Mouse (Mus musculus) liver, embryonic 11.5 days (tissue): ENCODE data around the gene Ifnz. TPM values are rescaled to one million over a fixed set of nuclear protein-coding genes. Genes with fewer than 3 reads are reported as not detected.
"Not testable (repeated sequence)": the region's sequence is repeated elsewhere in the genome, so short reads cannot be mapped to it uniquely, and the experiment has no call there.

Experiments used
- ATAC-seq: fragments of 200-750 bp; cut with Nextera tagmentation; replicated peaks from 2 replicates; pipeline ENCODE4 v1.8.0; 2017; ENCODE audit warnings: moderate number of reproducible peaks, mild to moderate bottlenecking, moderate TSS enrichment, moderate library complexity; ENCODE audit not compliant: low FRiP score
- DNase-seq: peaks from one replicate; pipeline ENCODE4 v3.0.0-alpha.2; 2017; ENCODE audit warnings: low spot score
- H3K27ac ChIP-seq: fragments of 300-500 bp; sonication (generic); 2 replicates; pipeline ENCODE4 v1.5.1; 2014; ENCODE audit warnings: mild to moderate bottlenecking, low read depth, low read length, control low read depth
- H3K27me3 ChIP-seq: fragments of 300-500 bp; sonication (generic); replicated peaks from 2 replicates; pipeline ENCODE4 v1.6.1; 2014; ENCODE audit warnings: low read length, mixed read lengths; ENCODE audit not compliant: control insufficient read depth, insufficient read depth
- H3K36me3 ChIP-seq: fragments of 300-500 bp; sonication (generic); 2 replicates; pipeline ENCODE4 v1.6.1; 2014; ENCODE audit warnings: mild to moderate bottlenecking, low read length, moderate library complexity, mixed read lengths; ENCODE audit not compliant: control insufficient read depth, insufficient read depth
- H3K4me1 ChIP-seq: fragments of 300-500 bp; sonication (generic); replicated peaks from 2 replicates; pipeline ENCODE4 v1.6.1; 2014; ENCODE audit warnings: low read length, mixed read lengths; ENCODE audit not compliant: control insufficient read depth, insufficient read depth
- H3K4me2 ChIP-seq: fragments of 300-500 bp; sonication (generic); 2 replicates; pipeline ENCODE4 v1.6.1; 2014; ENCODE audit warnings: mild to moderate bottlenecking, control low read depth, moderate library complexity
- H3K4me3 ChIP-seq: fragments of 300-500 bp; sonication (generic); 2 replicates; pipeline ENCODE4 v1.5.1; 2014; ENCODE audit warnings: low read depth, low read length, control low read depth
- H3K9ac ChIP-seq: fragments of 300-500 bp; sonication (generic); 2 replicates; pipeline ENCODE4 v1.6.1; 2014; ENCODE audit warnings: low read depth, low read length, control low read depth
- H3K9me3 ChIP-seq: fragments of 300-500 bp; sonication (generic); 2 replicates; pipeline ENCODE4 v1.6.1; 2016; ENCODE audit warnings: low read length, inconsistent platforms, mixed read lengths; ENCODE audit not compliant: control insufficient read depth
- WGBS: fragments of 180-500 bp; shearing (Covaris S2); extraction: QIAGEN DNeasy Blood & Tissue Kit; methylation state at CpG from one replicate; pipeline ENCODE4 v1.1.7; 2014; 5-methylcytosine and 5-hydroxymethylcytosine counted together
- polyA plus RNA-seq: library from polyadenylated mRNA; unstranded; fragments of >200 nt; fragmentation: Nextera tagmentation; extraction: Ambion mirVana; gene quantifications from 2 replicates; pipeline ENCODE4 v1.2.1, GENCODE M21; 2014

Gene Ifnz
- polyA plus RNA-seq, 1 experiment from 2014 or later = not detected

DNA sequence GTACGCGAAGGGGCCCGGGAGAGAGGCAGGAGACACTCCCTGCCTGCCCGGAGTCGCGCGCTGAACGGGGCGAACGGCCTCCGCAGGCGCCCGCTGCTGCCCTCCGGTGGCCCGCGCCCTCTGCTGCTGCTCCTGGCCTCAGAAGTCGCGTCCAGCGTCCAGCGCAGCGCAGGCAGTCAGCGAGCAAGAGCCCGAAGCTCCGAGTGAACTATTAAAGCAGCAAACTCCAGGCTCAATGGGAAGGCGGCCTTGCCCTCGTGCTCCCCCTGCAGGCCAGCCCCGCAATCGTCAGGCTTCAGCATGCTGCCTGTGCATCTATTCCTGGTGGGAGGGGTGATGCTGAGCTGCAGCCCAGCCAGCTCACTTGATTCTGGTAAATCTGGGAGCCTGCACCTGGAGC lies 15.2 kb downstream of the Ifnz start, which contains the start of gene Gm13279:
Gm13279 (plus strand) TSS at position 301 of the 400 bp plus-strand sequence.
- H3K27ac ChIP-seq, H3K4me1 ChIP-seq, H3K36me3 ChIP-seq, H3K9me3 ChIP-seq, H3K9ac ChIP-seq, DNase-seq, H3K4me2 ChIP-seq, H3K27me3 ChIP-seq, H3K4me3 ChIP-seq, ATAC-seq: not testable (repeated sequence)
- no CpG with 5 or more reads among the region's 28 CpGs for WGBS

- H3K4me3 ChIP-seq, H3K4me2 ChIP-seq, DNase-seq, H3K27me3 ChIP-seq, H3K4me1 ChIP-seq, H3K27ac ChIP-seq, H3K36me3 ChIP-seq, ATAC-seq, H3K9ac ChIP-seq, H3K9me3 ChIP-seq: not testable (repeated sequence)
- WGBS = 6% methylated on average over 2 of the region's 7 CpGs
Observed at GRCm38 (mm10) chr4:88799365-88799764, 17.4 kb downstream of the Ifnz start, which contains the start of gene Gm13285. TSS of gene Gm13285 (plus strand) at chr4:88799665.

GRCm38 (mm10) chr4:88802954-88803353 lies 21.0 kb downstream of the Ifnz start, which contains the start of gene Gm13287:
TSS of gene Gm13287 (plus strand) at chr4:88803254.
- not testable (repeated sequence) for H3K4me3 ChIP-seq, H3K27me3 ChIP-seq, ATAC-seq, H3K36me3 ChIP-seq, H3K4me2 ChIP-seq, H3K9me3 ChIP-seq, H3K9ac ChIP-seq, H3K4me1 ChIP-seq, H3K27ac ChIP-seq, DNase-seq
- no CpG with 5 or more reads among the region's 29 CpGs for WGBS

GRCm38 (mm10) chr4:88805231-88805630 lies 23.3 kb downstream of the Ifnz start, which contains the start of gene Gm13288:
TSS of gene Gm13288 (plus strand) at chr4:88805531.
- not testable (repeated sequence) for ATAC-seq, H3K36me3 ChIP-seq, H3K9me3 ChIP-seq, DNase-seq, H3K4me1 ChIP-seq, H3K4me3 ChIP-seq, H3K27me3 ChIP-seq, H3K4me2 ChIP-seq, H3K27ac ChIP-seq, H3K9ac ChIP-seq
- WGBS = no CpG with 5 or more reads among the region's 8 CpGs

DNA sequence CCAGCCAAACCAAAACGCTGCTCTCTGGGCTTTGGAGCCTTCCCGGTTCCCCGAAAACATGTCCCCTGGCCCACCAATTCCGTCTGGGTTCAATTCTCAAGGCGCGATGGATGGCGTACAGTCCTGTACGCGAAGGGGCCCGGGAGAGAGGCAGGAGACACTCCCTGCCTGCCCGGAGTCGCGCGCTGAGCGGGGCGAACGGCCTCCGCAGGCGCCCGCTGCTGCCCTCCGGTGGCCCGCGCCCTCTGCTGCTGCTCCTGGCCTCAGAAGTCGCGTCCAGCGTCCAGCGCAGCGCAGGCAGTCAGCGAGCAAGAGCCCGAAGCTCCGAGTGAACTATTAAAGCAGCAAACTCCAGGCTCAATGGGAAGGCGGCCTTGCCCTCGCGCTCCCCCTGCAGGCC lies 23.8 kb downstream of the Ifnz start:
- not testable (repeated sequence) for DNase-seq, H3K4me2 ChIP-seq, H3K27ac ChIP-seq, H3K4me3 ChIP-seq, ATAC-seq, H3K36me3 ChIP-seq, H3K4me1 ChIP-seq, H3K9ac ChIP-seq, H3K27me3 ChIP-seq, H3K9me3 ChIP-seq
- WGBS = 3% methylated on average over 5 of the region's 34 CpGs

- H3K4me3 ChIP-seq = no peak within 1 kb of the TSS
- DNase-seq (no peak), ATAC-seq (no peak)
- H3K27ac ChIP-seq = no peak within 1 kb of the TSS
- H3K27me3 ChIP-seq = no peaks in the 10 kb centered on the region
- 48% methylated on average over 3 of the region's 3 CpGs for WGBS
- H3K4me1 ChIP-seq = no peaks in the 10 kb centered on the region
- no peak within 1 kb of the TSS for H3K4me2 ChIP-seq
- H3K9me3 ChIP-seq = no peaks in the 10 kb centered on the region
- H3K9ac ChIP-seq = no peak within 1 kb of the TSS
- H3K36me3 ChIP-seq = no peaks in the 10 kb centered on the region
Observed at GRCm38 (mm10) chr4:88815928-88816327, 34.0 kb downstream of the Ifnz start, which contains the start of gene Ifna7. TSS of gene Ifna7 (plus strand) at chr4:88816228.

DNA sequence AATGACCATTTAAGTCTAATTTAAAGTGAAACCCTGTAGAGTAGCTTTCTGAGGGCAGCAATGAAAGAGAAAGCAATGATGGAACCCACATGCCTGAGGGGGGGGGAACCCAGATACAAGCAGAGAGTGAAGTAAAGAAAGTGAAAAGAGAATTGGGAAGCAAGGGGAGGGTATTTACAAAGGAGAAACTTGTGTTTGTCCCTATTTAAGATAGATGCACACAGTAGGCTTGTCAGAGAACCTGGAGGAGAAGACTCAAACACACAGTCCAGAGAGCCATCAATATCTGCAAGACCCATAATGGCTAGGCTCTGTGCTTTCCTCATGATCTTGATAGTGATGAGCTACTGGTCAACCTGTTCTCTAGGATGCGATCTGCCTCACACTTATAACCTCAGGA lies 37.7 kb downstream of the Ifnz start, which contains the start of gene Ifna11:
Ifna11 (plus strand) TSS at position 301 of the 400 bp plus-strand sequence.
- Histone ChIP-seq H3K27ac (no peak within 1 kb of the TSS), H3K9ac (no peak within 1 kb of the TSS), H3K27me3 (no peaks in the 10 kb centered on the region), H3K4me1 (no peaks in the 10 kb centered on the region), H3K4me2 (no peak within 1 kb of the TSS), H3K36me3 (no peaks in the 10 kb centered on the region), H3K9me3 (no peaks in the 10 kb centered on the region), H3K4me3 (no peak within 1 kb of the TSS)
- DNase-seq (no peak), ATAC-seq (no peak)
- 69% methylated on average over 1 of the region's 1 CpGs for WGBS

GRCm38 (mm10) chr4:88822995-88823394 lies 41.1 kb downstream of the Ifnz start:
- DNase-seq = no peak
- H3K27ac ChIP-seq = no peak overlapping the region
- H3K4me1 ChIP-seq = no peaks in the 10 kb centered on the region
- H3K36me3 ChIP-seq = no peaks in the 10 kb centered on the region
- H3K9me3 ChIP-seq = no peaks in the 10 kb centered on the region
- no peaks in the 10 kb centered on the region for H3K27me3 ChIP-seq
- 24% methylated on average over 4 of the region's 4 CpGs for WGBS
- ATAC-seq = no peak
- H3K4me3 ChIP-seq = no peak overlapping the region
- no peak overlapping the region for H3K9ac ChIP-seq
- H3K4me2 ChIP-seq = no peak overlapping the region

DNA sequence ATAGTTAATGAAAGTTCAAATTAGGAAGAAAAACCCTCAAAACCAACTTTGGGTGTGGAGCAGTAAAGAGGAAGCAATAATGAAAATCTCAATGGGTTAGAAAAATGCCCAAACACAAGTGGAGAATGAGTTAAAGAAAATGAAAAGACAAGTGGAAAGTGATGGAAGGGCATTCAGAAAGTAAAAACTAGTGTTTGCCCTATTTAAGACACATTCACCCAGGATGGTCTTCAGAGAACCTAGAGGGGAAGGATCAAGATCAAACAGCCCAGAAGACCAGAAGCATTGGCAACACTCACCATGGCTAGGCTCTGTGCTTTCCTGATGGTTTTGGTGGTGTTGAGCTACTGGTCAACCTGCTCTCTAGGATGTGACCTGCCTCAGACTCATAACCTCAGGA lies 45.2 kb downstream of the Ifnz start, which contains the start of gene Ifna6:
Ifna6 (plus strand) TSS at position 301 of the 400 bp plus-strand sequence.
- not testable (repeated sequence) for H3K36me3 ChIP-seq, H3K4me1 ChIP-seq, H3K9ac ChIP-seq, H3K4me2 ChIP-seq, H3K9me3 ChIP-seq, H3K27ac ChIP-seq, H3K4me3 ChIP-seq, DNase-seq, ATAC-seq, H3K27me3 ChIP-seq
